ENCODE assay signal across 18 mouse cellular contexts in genomic region chr12:80098825-80099224, GRCm38 (mm10). TPM values are rescaled to one million over a fixed set of nuclear protein-coding genes. Genes with fewer than 3 reads are reported as not detected.
A peak's percentile ranks its signal among the peaks of the same experiment; 100 is the strongest.
DNase-seq lines count a peak whose midpoint lies in the region; ATAC-seq lines count a peak whose summit lies in the region.
"Had no signal": no experiment of that assay in that cellular context is flagged by ENCODE, and none has a peak within 500 bp of the region (broad histone marks: within the 10 kb centered on the region; RNA-seq: fewer than 3 reads in every experiment).

No protein-coding gene starts in this region.

- H3K27ac ChIP-seq in intestine, embryonic 16.5 days (ENCODE audit: low read length): peak overlapping the region; percentile 49
- no peak overlapping the region for H3K27ac ChIP-seq in intestine, embryonic 15.5 days
- H3K27ac ChIP-seq: heart, embryonic 10.5 days; hindbrain, embryonic 15.5 days; macrophage; neural tube, embryonic 12.5 days had no signal

- DNase-seq in 3T3-L1 (ENCODE audit: low read depth, low spot score) (peak; percentile 52), adipocyte (ENCODE audit: low spot score) (peak; percentile 30)
- peak; percentile 75 for DNase-seq in lung, postnatal 25 days (ENCODE audit: low spot score)
- DNase-seq in spleen, postnatal 36 days (ENCODE audit: low spot score in 2 of 2): no peak
- no peak for DNase-seq in thymus, postnatal 10 days (ENCODE audit: low spot score in 2 of 2)
- DNase-seq: adrenal gland, postnatal 14 days; cerebellum, adult 9-11 months; gastrocnemius, postnatal 10 days; kidney, adult 2 months; spleen, adult 18-20 months; thymus, postnatal 4 days had no signal

- WGBS in intestine, embryonic 16.5 days: 79% methylated on average over 1 of the region's 1 CpGs
- 82% methylated on average over 1 of the region's 1 CpGs for whole genome bisulfite sequencing in intestine, embryonic 15.5 days

- H3K9me3 ChIP-seq in intestine, embryonic 16.5 days (ENCODE audit: control insufficient read depth, low read length): no peaks in the 10 kb centered on the region
- H3K9me3 ChIP-seq in intestine, embryonic 15.5 days: no peaks in the 10 kb centered on the region
- H3K9me3 ChIP-seq: heart, embryonic 10.5 days; hindbrain, embryonic 15.5 days; neural tube, embryonic 12.5 days had no signal

- no peak overlapping the region for H3K9ac ChIP-seq in intestine, embryonic 16.5 days (ENCODE audit: low read depth, low read length)
- H3K9ac ChIP-seq in intestine, embryonic 15.5 days: no peak overlapping the region
- H3K9ac ChIP-seq: hindbrain, embryonic 15.5 days; neural tube, embryonic 12.5 days had no signal

- H3K4me3 ChIP-seq in intestine, embryonic 16.5 days (ENCODE audit: low read length): no peak overlapping the region
- no peak overlapping the region for H3K4me3 ChIP-seq in intestine, embryonic 15.5 days (replicated peaks)
- H3K4me3 ChIP-seq: heart, embryonic 10.5 days; hindbrain, embryonic 15.5 days; neural tube, embryonic 12.5 days had no signal

- no peak overlapping the region for H3K4me2 ChIP-seq in intestine, embryonic 16.5 days (ENCODE audit: low read depth, low read length)
- H3K4me2 ChIP-seq in intestine, embryonic 15.5 days (replicated peaks): no peak overlapping the region
- H3K4me2 ChIP-seq: hindbrain, embryonic 15.5 days; midbrain, embryonic 11.5 days; neural tube, embryonic 12.5 days had no signal

- no peak for ATAC-seq in intestine, embryonic 16.5 days
- ATAC-seq in intestine, embryonic 15.5 days: no peak

- no peaks in the 10 kb centered on the region for H3K27me3 ChIP-seq in intestine, embryonic 16.5 days (replicated peaks; ENCODE audit: control insufficient read depth, insufficient read depth, low read length)
- H3K27me3 ChIP-seq in intestine, embryonic 15.5 days (replicated peaks): no peaks in the 10 kb centered on the region
- H3K27me3 ChIP-seq: hindbrain, embryonic 15.5 days; neural tube, embryonic 12.5 days had no signal

- H3K4me1 ChIP-seq in intestine, embryonic 16.5 days (ENCODE audit: control insufficient read depth, insufficient read depth, low read length): peaks cover 10% of the 10 kb centered on the region
- peaks cover 4% of the 10 kb centered on the region; the same call in 1 of the 2 replicates for H3K4me1 ChIP-seq in intestine, embryonic 15.5 days (replicated peaks)
- H3K4me1 ChIP-seq: hindbrain, embryonic 15.5 days; neural tube, embryonic 12.5 days had no signal

- H3K36me3 ChIP-seq in intestine, embryonic 16.5 days (ENCODE audit: control insufficient read depth, insufficient read depth, low read length): no peaks in the 10 kb centered on the region
- H3K36me3 ChIP-seq in intestine, embryonic 15.5 days: no peaks in the 10 kb centered on the region
- H3K36me3 ChIP-seq: heart, embryonic 10.5 days; hindbrain, embryonic 15.5 days; neural tube, embryonic 12.5 days had no signal

RNA-seq across cellular contexts. Expression of gene Zfp36l1, which starts 14.0 kb away (rescaled TPM):
- 79.7 and 89.1 TPM in 2 replicates for polyA plus RNA-seq in intestine, embryonic 16.5 days (2015; fragmentation: Nextera tagmentation; extraction: Ambion mirVana)
- polyA plus RNA-seq in intestine, embryonic 15.5 days (2015; fragmentation: Nextera tagmentation; extraction: Ambion mirVana): 95.8 and 107 TPM in 2 replicates

Comparison
In these comparisons a context has a peak if more than half of its experiments do, and no peak if none do; other contexts are left out.
1. DNase-seq: peak in 3T3-L1 (single experiment), adipocyte (single experiment) and lung, postnatal 25 days (single experiment); none in spleen, postnatal 36 days (0 of 2) and thymus, postnatal 10 days (0 of 2).